Mouse (Mus musculus) erythroblast, embryonic 14.5 days (primary cell): ENCODE measurements around the gene Tmem59.

ENCODE experiments used
- GATA1 ChIP-seq: IDR thresholded peaks from 2 replicates; pipeline ENCODE4 v1.6.1; 2012; ENCODE audit warnings: low read length, inconsistent platforms, mixed read lengths
- TAL1 ChIP-seq: IDR thresholded peaks from 3 replicates; pipeline ENCODE4 v1.6.1; 2012; ENCODE audit warnings: low read length, inconsistent platforms, mixed read lengths

DNA sequence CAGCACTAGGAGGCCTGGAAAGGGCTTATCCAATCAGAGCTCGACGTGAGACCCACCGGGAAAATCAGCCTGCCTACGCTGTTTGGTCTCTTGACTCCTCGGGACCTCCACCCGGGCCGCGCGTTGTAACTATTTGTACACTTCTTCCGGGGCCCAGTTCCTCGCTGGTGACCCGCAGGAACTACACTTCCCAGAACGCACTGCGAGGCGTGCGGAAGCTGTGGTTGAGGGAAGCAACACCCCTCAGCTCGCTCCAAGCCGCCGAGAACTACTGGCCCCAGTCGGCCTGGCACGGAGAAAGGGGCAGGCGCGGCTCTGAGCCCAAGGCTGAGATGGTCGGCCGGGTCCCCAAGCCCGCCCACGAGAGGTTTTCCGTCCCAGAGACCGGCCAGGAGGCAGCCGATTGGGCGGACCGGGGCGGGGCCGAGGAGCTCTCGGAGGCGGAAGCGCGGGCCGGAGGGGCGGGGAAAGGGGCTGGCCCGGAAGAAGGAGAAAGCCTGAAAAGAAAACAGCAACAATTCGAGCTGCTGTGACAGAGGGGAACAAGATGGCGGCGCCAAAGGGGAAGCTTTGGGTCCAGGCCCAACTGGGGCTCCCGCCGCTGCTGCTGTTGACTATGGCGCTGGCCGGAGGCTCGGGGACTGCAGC is at the start of gene Tmem59:
- TF ChIP-seq GATA1: no peak
- no peak for TF ChIP-seq TAL1
